Mouse (Mus musculus) lung, adult 2 months (tissue): ENCODE results near the gene Kif2a. TPM values are rescaled to one million over a fixed set of nuclear protein-coding genes. Genes with fewer than 3 reads are reported as not detected.

Source experiments
- DNase-seq: peaks from one replicate; pipeline ENCODE4 v3.0.0; 2022
- H3K4me1 ChIP-seq: fragments of 200-500 bp; 2 replicates; pipeline ENCODE4 v1.6.1; 2011; ENCODE audit warnings: low read length; ENCODE audit not compliant: control insufficient read depth, insufficient read depth
- H3K4me3 ChIP-seq: fragments of 200-500 bp; replicated peaks from 2 replicates; pipeline ENCODE3; 2011; ENCODE audit warnings: low read depth, mild to moderate bottlenecking, control low read depth, low read length; ENCODE audit errors: extremely low read depth
- CTCF ChIP-seq: fragments of 200-500 bp; IDR thresholded peaks from 2 replicates; pipeline ENCODE4 v1.5.1; 2011; ENCODE audit warnings: mild to moderate bottlenecking, low read length, control low read depth; ENCODE audit not compliant: insufficient read depth
- POLR2A ChIP-seq: fragments of 200-500 bp; IDR thresholded peaks from 2 replicates; pipeline ENCODE4 v1.6.1; 2011; ENCODE audit warnings: low read depth, mild to moderate bottlenecking, control low read depth, low read length, borderline replicate concordance; ENCODE audit errors: extremely low read depth
- WGBS: fragments of 180-500 bp; shearing (Covaris S2); methylation state at CpG from one replicate; pipeline ENCODE4 v1.1.7; 2018; 5-methylcytosine and 5-hydroxymethylcytosine counted together
- polyA plus RNA-seq: library from polyadenylated mRNA; depleted of rRNA; stranded (reverse); fragments of >200 nt; gene quantifications from 2 replicates; pipeline ENCODE4 v1.2.3, GENCODE M21; 2012

The Kif2a gene
- polyA plus RNA-seq, 1 experiment: 4.5 TPM

- no peak overlapping the region for H3K4me3 ChIP-seq
- TF ChIP-seq POLR2A (no peak), CTCF (no peak)
- WGBS: 9% methylated on average over 5 of the region's 5 CpGs
- no peak for DNase-seq
- H3K4me1 ChIP-seq: peaks cover 8% of the 10 kb centered on the region
These were observed 22.3 kb upstream of the Kif2a start for GRCm38 (mm10) chr13:107044229-107044628.

GRCm38 (mm10) chr13:107042551-107042950 lies 20.6 kb upstream of the Kif2a start:
- WGBS: 48% methylated on average over 6 of the region's 6 CpGs
- no peak for DNase-seq
- H3K4me1 ChIP-seq: peaks cover 8% of the 10 kb centered on the region
- no peak overlapping the region for H3K4me3 ChIP-seq
- TF ChIP-seq CTCF (no peak), POLR2A (no peak)

GRCm38 (mm10) chr13:107039493-107039892 lies 17.6 kb upstream of the Kif2a start:
- TF ChIP-seq POLR2A (no peak), CTCF (no peak)
- 60% methylated on average over 4 of the region's 4 CpGs for WGBS
- Histone ChIP-seq H3K4me1 (peaks cover 8% of the 10 kb centered on the region), H3K4me3 (no peak overlapping the region)
- DNase-seq: no peak

- TF ChIP-seq CTCF: no peak
- TF ChIP-seq POLR2A: no peak
- 72% methylated on average over 2 of the region's 2 CpGs for WGBS
- no peak for DNase-seq
- Histone ChIP-seq H3K4me3 (no peak overlapping the region), H3K4me1 (peaks cover 5% of the 10 kb centered on the region)
These were observed 16.4 kb upstream of the Kif2a start for GRCm38 (mm10) chr13:107038346-107038745.

GRCm38 (mm10) chr13:107035511-107036113 lies 13.7 kb upstream of the Kif2a start:
- WGBS: 54% methylated on average over 3 of the region's 3 CpGs
- no peak for DNase-seq
- H3K4me1 ChIP-seq: no peaks in the 10 kb centered on the region
- no peak overlapping the region for H3K4me3 ChIP-seq
- TF ChIP-seq CTCF (no peak), POLR2A (no peak)

GRCm38 (mm10) chr13:107035078-107035477 lies 13.2 kb upstream of the Kif2a start:
- TF ChIP-seq CTCF: no peak
- no peak for TF ChIP-seq POLR2A
- Histone ChIP-seq H3K4me3 (no peak overlapping the region), H3K4me1 (no peaks in the 10 kb centered on the region)
- WGBS: 71% methylated on average over 4 of the region's 4 CpGs
- no peak for DNase-seq

- no peaks in the 10 kb centered on the region for H3K4me1 ChIP-seq
- 31% methylated on average over 1 of the region's 1 CpGs for WGBS
- no peak for DNase-seq
- no peak overlapping the region for H3K4me3 ChIP-seq
- TF ChIP-seq POLR2A (no peak), CTCF (no peak)
These were observed 12.3 kb upstream of the Kif2a start for GRCm38 (mm10) chr13:107034028-107034920.

- Histone ChIP-seq H3K4me1 (no peaks in the 10 kb centered on the region), H3K4me3 (no peak overlapping the region)
- no peak for DNase-seq
- TF ChIP-seq CTCF (no peak), POLR2A (no peak)
These were observed 9.3 kb upstream of the Kif2a start for GRCm38 (mm10) chr13:107031228-107031627.

- DNase-seq: no peak
- TF ChIP-seq POLR2A (no peak), CTCF (no peak)
- WGBS: 85% methylated on average over 4 of the region's 4 CpGs
- Histone ChIP-seq H3K4me3 (no peak overlapping the region), H3K4me1 (peaks cover 4% of the 10 kb centered on the region; the same call in 1 of the 2 replicates)
These were observed 5.3 kb upstream of the Kif2a start for GRCm38 (mm10) chr13:107027218-107027617.
